ENCODE assay signal across 25 mouse cellular contexts in genomic region chr2:24435699-24436098, GRCm38 (mm10). TPM values are rescaled to one million over a fixed set of nuclear protein-coding genes. Genes with fewer than 3 reads are reported as not detected.
DNase-seq lines count a peak whose midpoint lies in the region; ATAC-seq and TF ChIP-seq lines count a peak whose summit lies in the region.
"Had no signal": no experiment of that assay in that cellular context is flagged by ENCODE, and none has a peak within 500 bp of the region (broad histone marks: within the 10 kb centered on the region; RNA-seq: fewer than 3 reads in every experiment).

No protein-coding gene starts in this region.

- H3K27me3 ChIP-seq in kidney, postnatal 0 days (ENCODE audit: insufficient read depth, low read length) = no peaks in the 10 kb centered on the region
- no peaks in the 10 kb centered on the region for H3K27me3 ChIP-seq in kidney, adult 2 months (replicated peaks; ENCODE audit: control insufficient read depth, insufficient read depth, low read length)
- H3K27me3 ChIP-seq: heart, embryonic 15.5 days; hindbrain, embryonic 15.5 days had no signal

- 76% methylated on average over 11 of the region's 11 CpGs for WGBS in kidney, postnatal 0 days
- 71% methylated on average over 11 of the region's 11 CpGs for WGBS in kidney, adult 2 months

- no peak for DNase-seq in kidney, postnatal 0 days (ENCODE audit: low spot score)
- DNase-seq in kidney, adult 2 months = no peak
- DNase-seq in R1 (ENCODE audit: low read depth, low spot score) = peak; percentile 24
- no peak for DNase-seq in adrenal gland, postnatal 4 days (ENCODE audit: low spot score in 2 of 2)
- no peak for DNase-seq in layer of hippocampus, postnatal 36 days
- DNase-seq: adrenal gland, postnatal 14 days; cerebellum, adult 18-20 months; cerebellum, adult 9-11 months; cerebellum, postnatal 36 days; forebrain, postnatal 0 days; gastrocnemius, postnatal 14 days; heart, postnatal 14 days had no signal

- no peak for TF ChIP-seq POLR2A in kidney, adult 2 months (IDR thresholded peaks at IDR 0.05; ENCODE audit: low read depth, low read length)

- no peaks in the 10 kb centered on the region for H3K4me1 ChIP-seq in kidney, postnatal 0 days (replicated peaks; ENCODE audit: insufficient read depth, low read length)
- peaks cover 10% of the 10 kb centered on the region; the same call in 1 of the 2 replicates for H3K4me1 ChIP-seq in kidney, adult 2 months (ENCODE audit: control insufficient read depth, insufficient read depth, low read length)
- H3K4me1 ChIP-seq: embryonic facial prominence, embryonic 10.5 days; forebrain, embryonic 13.5 days; heart, embryonic 15.5 days; hindbrain, embryonic 10.5 days; hindbrain, embryonic 15.5 days had no signal

- no peak overlapping the region for H3K4me3 ChIP-seq in kidney, postnatal 0 days (replicated peaks; ENCODE audit: low read depth, low read length)
- H3K4me3 ChIP-seq in kidney, adult 2 months (ENCODE audit: insufficient read depth, low read depth, low read length) = no peak overlapping the region
- H3K4me3 ChIP-seq: embryonic facial prominence, embryonic 10.5 days; forebrain, embryonic 13.5 days; heart, embryonic 15.5 days; hindbrain, embryonic 10.5 days; hindbrain, embryonic 15.5 days had no signal

- no peaks in the 10 kb centered on the region for H3K9me3 ChIP-seq in kidney, postnatal 0 days (replicated peaks; ENCODE audit: low read length)
- H3K9me3 ChIP-seq: embryonic facial prominence, embryonic 10.5 days; forebrain, embryonic 13.5 days; heart, embryonic 15.5 days; hindbrain, embryonic 10.5 days; hindbrain, embryonic 15.5 days had no signal

- H3K9ac ChIP-seq in kidney, postnatal 0 days (ENCODE audit: low read depth, low read length) = no peak overlapping the region
- H3K9ac ChIP-seq: forebrain, embryonic 13.5 days; forebrain, postnatal 0 days; heart, embryonic 15.5 days; hindbrain, embryonic 15.5 days had no signal

- TF ChIP-seq CTCF in kidney, postnatal 0 days (IDR thresholded peaks at IDR 0.05; ENCODE audit: low read depth) = no peak
- no peak for TF ChIP-seq CTCF in kidney, adult 2 months (conservative IDR thresholded peaks at IDR 0.05; ENCODE audit: insufficient read depth, insufficient read length, low read depth, low read length)

- peaks cover 48% of the 10 kb centered on the region for H3K36me3 ChIP-seq in kidney, postnatal 0 days (ENCODE audit: insufficient read depth, low read length)
- peaks cover 17% of the 10 kb centered on the region for H3K36me3 ChIP-seq in kidney, adult 2 months (ENCODE audit: control insufficient read depth, insufficient read depth, low read length)
- H3K36me3 ChIP-seq: embryonic facial prominence, embryonic 10.5 days; heart, embryonic 15.5 days; hindbrain, embryonic 15.5 days had no signal

- peak; percentile 34; the same call in 1 of the 2 replicates for ATAC-seq in kidney, postnatal 0 days (replicated peaks; ENCODE audit: low FRiP score, low read depth)
- peak; percentile 67 for ATAC-seq in granulocyte monocyte progenitor cell, adult 5-6 weeks (replicated peaks; ENCODE audit: poor library complexity, severe bottlenecking)
- ATAC-seq in megakaryocyte, adult 5-6 weeks (ENCODE audit: poor library complexity, severe bottlenecking) = peak; percentile 51
- no peak for ATAC-seq in CD4-positive, CD25-positive, alpha-beta regulatory T cell, adult 4 months
- ATAC-seq: activated CD4-positive, CD25-positive, alpha-beta regulatory T cell, adult 4 months; forebrain, embryonic 13.5 days; forebrain, postnatal 0 days had no signal

- H3K27ac ChIP-seq in kidney, postnatal 0 days = no peak overlapping the region
- no peak overlapping the region for H3K27ac ChIP-seq in kidney, adult 2 months (ENCODE audit: insufficient read depth, low read depth, low read length)
- H3K27ac ChIP-seq: embryonic facial prominence, embryonic 10.5 days; forebrain, embryonic 13.5 days; heart, embryonic 15.5 days; hindbrain, embryonic 10.5 days; hindbrain, embryonic 15.5 days had no signal

- no peak overlapping the region for H3K4me2 ChIP-seq in kidney, postnatal 0 days (ENCODE audit: low read length)
- H3K4me2 ChIP-seq: forebrain, embryonic 13.5 days; heart, embryonic 11.5 days; heart, embryonic 15.5 days; hindbrain, embryonic 15.5 days had no signal

RNA-seq across cellular contexts. Expression of gene Pax8, which starts 39.7 kb away (rescaled TPM):
- 116 and 120 TPM in 2 replicates for polyA plus RNA-seq in kidney, postnatal 0 days (2015; fragmentation: Nextera tagmentation; extraction: Ambion mirVana)
- 74.3 and 77.6 TPM in 2 replicates for polyA plus RNA-seq in kidney, adult 2 months (2012; rRNA removed)
- total RNA-seq in granulocyte monocyte progenitor cell, adult 5-6 weeks (2014; fragmentation: Nextera tagmentation) = 1.0 TPM in 1 of 2 replicates, not detected in the other
- 0.34 TPM in 1 of 2 replicates, not detected in the other for total RNA-seq in granulocyte monocyte progenitor cell, adult 5-6 weeks (2017)
- 0.52 and 2.4 TPM in 2 replicates for total RNA-seq in megakaryocyte, adult 5-6 weeks (2015)
- 0.24 and 0.48 TPM in 2 replicates for total RNA-seq in megakaryocyte, adult 5-6 weeks (2017)
- polyA plus RNA-seq in CD4-positive, CD25-positive, alpha-beta regulatory T cell, adult 4 months (2017; shearing (Covaris generic)) = not detected
- 10 to 100 TPM in 1 of 2 experiments, under 1 TPM in 1; 0.34 to 22.9 TPM for total RNA-seq in adrenal gland, postnatal 4 days (2021)
- total RNA-seq in layer of hippocampus, postnatal 36 days (2021) = not detected
- total RNA-seq: adrenal gland, adult 18-20 months; adrenal gland, postnatal 14 days; forebrain, postnatal 0 days; gastrocnemius, adult 18-20 months; gastrocnemius, postnatal 14 days; heart, postnatal 14 days; MEL had no signal
- polyA plus RNA-seq: activated CD4-positive, CD25-positive, alpha-beta regulatory T cell, adult 4 months; heart, embryonic 15.5 days had no signal
